19 mouse cellular contexts compared by ENCODE assay signal in genomic region chr6:98748618-98749017, GRCm38 (mm10).
"Had no signal": no experiment of that assay in that cellular context is flagged by ENCODE, and none has a peak within 500 bp of the region (broad histone marks: within the 10 kb centered on the region; RNA-seq: fewer than 3 reads in every experiment).

No protein-coding gene starts in this region.

- H3K9me3 ChIP-seq: kidney, embryonic 15.5 days; limb, embryonic 12.5 days; liver, embryonic 13.5 days; megakaryocyte, embryonic 14.5 days; midbrain, embryonic 10.5 days; midbrain, embryonic 13.5 days; neural tube, embryonic 13.5 days had no signal

- H3K4me3 ChIP-seq: kidney, embryonic 15.5 days; left cerebral cortex, adult 2 months; limb, embryonic 12.5 days; liver, embryonic 13.5 days; megakaryocyte, embryonic 14.5 days; midbrain, embryonic 10.5 days; midbrain, embryonic 13.5 days; myocyte; neural tube, embryonic 13.5 days had no signal

- H3K4me2 ChIP-seq: kidney, embryonic 15.5 days; limb, embryonic 12.5 days; liver, embryonic 13.5 days; midbrain, embryonic 13.5 days; neural tube, embryonic 13.5 days had no signal

- DNase-seq: kidney, adult 11 months; kidney, adult 8-10 months; kidney, postnatal 10 days; kidney, postnatal 36 days; layer of hippocampus, postnatal 36 days; liver, embryonic 13.5 days; lung, adult 2 months; retina, postnatal 1 day; right cerebral cortex, postnatal 25 days; thymus, postnatal 36 days had no signal

- H3K27ac ChIP-seq: kidney, embryonic 15.5 days; left cerebral cortex, adult 2 months; limb, embryonic 12.5 days; liver, embryonic 13.5 days; midbrain, embryonic 10.5 days; midbrain, embryonic 13.5 days; neural tube, embryonic 13.5 days had no signal

- H3K27me3 ChIP-seq: kidney, embryonic 15.5 days; limb, embryonic 12.5 days; liver, embryonic 13.5 days; megakaryocyte, embryonic 14.5 days; midbrain, embryonic 13.5 days; neural tube, embryonic 13.5 days had no signal

- H3K4me1 ChIP-seq: kidney, embryonic 15.5 days; liver, embryonic 13.5 days; megakaryocyte, embryonic 14.5 days; midbrain, embryonic 10.5 days; midbrain, embryonic 13.5 days; neural tube, embryonic 13.5 days had no signal

- H3K9ac ChIP-seq: kidney, embryonic 15.5 days; limb, embryonic 12.5 days; liver, embryonic 13.5 days; midbrain, embryonic 13.5 days; neural tube, embryonic 13.5 days had no signal

- ATAC-seq: midbrain, embryonic 13.5 days; midbrain, embryonic 16.5 days had no signal

- H3K36me3 ChIP-seq: kidney, embryonic 15.5 days; limb, embryonic 12.5 days; liver, embryonic 13.5 days; midbrain, embryonic 10.5 days; midbrain, embryonic 13.5 days; neural tube, embryonic 13.5 days had no signal
